Mouse (Mus musculus): ENCODE results near the gene Nkx1-2. TPM values are rescaled to one million over a fixed set of nuclear protein-coding genes. Genes with fewer than 3 reads are reported as not detected.

The Nkx1-2 gene
- polyA plus RNA-seq, 1 experiment: not detected

DNA sequence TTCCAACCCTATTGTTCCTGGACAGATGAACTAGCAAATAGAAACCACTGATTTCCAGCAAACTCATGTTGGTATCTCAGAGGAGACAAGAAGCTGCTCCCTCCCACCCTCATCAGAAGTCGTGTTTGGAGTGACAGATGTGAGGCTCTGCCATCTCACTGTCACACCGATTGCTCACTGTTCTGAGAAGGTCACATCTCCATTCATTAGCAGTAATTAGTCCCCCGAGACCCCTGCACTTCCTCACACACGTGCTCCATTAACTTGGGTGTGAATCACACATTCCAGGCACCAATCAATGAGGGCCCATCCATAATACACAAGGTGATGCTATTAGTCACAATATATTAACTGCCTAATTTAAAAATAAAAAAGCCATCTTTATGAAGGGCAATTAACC, 26.7 kb upstream of the Nkx1-2 start:
- TF ChIP-seq POLR2A (IDR thresholded peaks at IDR 0.05; ENCODE audit: low read depth, low read length): no peak
- TF ChIP-seq CTCF (IDR thresholded peaks at IDR 0.05; ENCODE audit: borderline replicate concordance, insufficient read depth, low read length): no peak
- H3K4me1 ChIP-seq (ENCODE audit: control insufficient read depth, insufficient read depth, low read length): no peaks in the 10 kb centered on the region
- no peak overlapping the region for H3K27ac ChIP-seq (ENCODE audit: insufficient read depth, low read length)
- no peak overlapping the region for H3K4me3 ChIP-seq (ENCODE audit: insufficient read depth, low read length)

DNA sequence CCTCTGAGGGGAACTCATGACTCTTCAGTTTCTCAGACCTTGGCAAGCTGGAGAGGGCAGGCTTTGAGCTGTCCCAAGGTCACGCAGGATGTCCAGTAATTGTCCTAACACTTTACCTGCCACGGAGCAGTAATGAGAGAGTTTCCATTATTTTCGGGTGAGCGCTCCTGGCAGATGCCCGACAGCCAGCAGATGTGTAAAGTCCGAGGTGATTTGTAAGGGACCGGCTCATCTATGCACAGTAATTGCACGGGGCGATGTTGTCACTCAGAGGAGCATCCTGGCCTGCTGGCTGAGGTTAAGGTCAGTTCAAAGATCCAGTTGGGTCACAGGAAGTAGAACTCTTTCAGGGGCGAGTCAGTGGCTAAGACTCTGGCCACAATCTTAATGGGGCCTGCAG, 24.7 kb upstream of the Nkx1-2 start:
- TF ChIP-seq POLR2A (IDR thresholded peaks at IDR 0.05; ENCODE audit: low read depth, low read length) (no peak), CTCF (IDR thresholded peaks at IDR 0.05; ENCODE audit: borderline replicate concordance, insufficient read depth, low read length) (no peak)
- Histone ChIP-seq H3K27ac (ENCODE audit: insufficient read depth, low read length) (no peak overlapping the region), H3K4me1 (ENCODE audit: control insufficient read depth, insufficient read depth, low read length) (no peaks in the 10 kb centered on the region), H3K4me3 (ENCODE audit: insufficient read depth, low read length) (no peak overlapping the region)

DNA sequence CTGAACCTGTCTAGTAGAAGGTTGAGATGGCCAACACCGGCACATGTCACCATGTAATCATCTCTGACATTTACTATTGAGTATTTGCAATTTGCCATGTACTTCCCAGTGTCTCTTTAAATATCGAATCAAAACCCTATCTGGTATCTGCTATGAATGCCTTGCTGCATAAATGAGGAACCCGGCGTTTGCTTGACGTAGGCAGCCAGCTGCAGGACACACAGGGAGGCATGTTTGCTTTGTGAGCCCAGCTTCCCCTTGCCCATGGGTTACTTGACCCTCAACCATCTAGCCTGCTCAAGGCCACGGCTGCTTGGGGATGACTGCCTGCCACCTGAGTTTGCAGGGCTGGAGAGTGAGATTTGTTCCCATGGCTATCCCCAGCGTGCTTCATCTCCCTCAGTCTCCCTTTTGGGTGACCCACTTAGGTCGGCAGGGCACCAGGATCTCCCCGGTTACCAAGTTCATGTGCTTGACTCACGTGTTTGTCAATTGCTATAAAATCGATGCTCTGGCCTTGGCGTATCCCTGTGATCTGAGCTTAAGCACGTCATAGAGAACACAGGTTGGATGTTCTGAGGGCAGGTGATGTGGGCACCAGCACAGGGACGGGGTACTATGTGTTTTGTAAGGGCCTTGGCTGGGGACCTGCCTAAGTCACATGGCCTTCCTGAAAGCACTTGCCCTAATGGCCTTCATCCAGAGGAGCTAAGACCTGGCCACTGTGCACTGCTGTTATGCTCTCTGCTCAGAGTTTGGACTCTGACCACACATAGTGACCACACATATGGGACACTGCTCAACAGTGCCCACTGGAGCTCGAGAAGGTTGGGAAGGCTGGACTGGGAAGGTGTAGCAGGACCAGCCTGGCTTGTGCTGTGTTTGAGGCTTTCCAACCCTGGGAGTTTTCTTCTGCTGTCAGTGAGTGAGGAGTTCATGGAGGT, 20.8 kb upstream of the Nkx1-2 start:
- TF ChIP-seq CTCF (IDR thresholded peaks at IDR 0.05; ENCODE audit: borderline replicate concordance, insufficient read depth, low read length): no peak
- no peak for TF ChIP-seq POLR2A (IDR thresholded peaks at IDR 0.05; ENCODE audit: low read depth, low read length)
- H3K4me3 ChIP-seq (ENCODE audit: insufficient read depth, low read length): no peak overlapping the region
- H3K27ac ChIP-seq (ENCODE audit: insufficient read depth, low read length): no peak overlapping the region
- H3K4me1 ChIP-seq (ENCODE audit: control insufficient read depth, insufficient read depth, low read length): no peaks in the 10 kb centered on the region

DNA sequence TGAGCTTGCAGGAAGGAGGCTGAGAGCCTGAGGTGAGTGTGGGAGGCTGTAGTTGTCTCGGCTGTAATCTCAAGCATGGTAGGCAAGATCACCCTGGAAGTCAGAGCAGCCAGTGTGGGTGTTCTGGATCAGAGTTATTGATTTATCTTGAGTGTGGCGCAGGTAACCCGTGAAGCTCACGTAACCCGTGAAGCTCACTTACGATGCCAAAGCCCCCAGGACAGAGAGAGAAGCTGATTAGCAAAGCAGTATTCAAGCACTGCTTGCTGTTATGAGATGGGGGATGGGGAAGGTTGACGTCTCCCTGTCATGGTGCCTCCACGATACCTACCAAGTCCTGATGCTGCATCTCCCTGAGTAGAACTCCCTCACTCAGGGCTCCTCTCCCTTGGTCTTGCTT, 20.1 kb upstream of the Nkx1-2 start:
- no peak overlapping the region for H3K27ac ChIP-seq (ENCODE audit: insufficient read depth, low read length)
- H3K4me3 ChIP-seq (ENCODE audit: insufficient read depth, low read length): no peak overlapping the region
- no peaks in the 10 kb centered on the region for H3K4me1 ChIP-seq (ENCODE audit: control insufficient read depth, insufficient read depth, low read length)
- no peak for TF ChIP-seq POLR2A (IDR thresholded peaks at IDR 0.05; ENCODE audit: low read depth, low read length)
- no peak for TF ChIP-seq CTCF (IDR thresholded peaks at IDR 0.05; ENCODE audit: borderline replicate concordance, insufficient read depth, low read length)

DNA sequence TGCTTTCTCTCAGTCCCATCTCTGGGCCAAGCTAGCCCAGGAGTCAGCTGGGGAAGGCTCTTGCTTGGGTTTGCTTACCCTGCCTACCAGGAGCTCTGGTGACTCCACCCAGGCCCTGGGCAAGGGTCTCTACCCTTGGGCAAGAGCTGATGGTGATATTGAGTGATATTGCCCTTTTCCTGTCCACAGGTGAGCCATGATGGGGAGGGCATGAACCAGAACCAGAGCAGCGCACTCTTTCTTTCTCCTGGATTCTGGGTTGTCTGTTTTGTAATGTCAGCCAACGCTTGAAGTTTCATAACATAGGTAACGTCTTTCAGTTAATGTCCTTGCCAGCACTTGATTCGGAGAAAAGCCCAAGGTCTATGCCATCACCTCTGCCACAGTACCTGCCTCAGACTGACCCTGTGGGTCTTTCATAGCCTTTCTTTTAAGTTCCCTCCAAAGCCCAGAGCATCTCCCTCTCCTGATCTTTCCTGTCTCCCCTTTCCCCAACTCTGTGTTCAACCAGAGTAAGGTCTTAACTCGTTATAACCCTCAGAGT, 17.7 kb upstream of the Nkx1-2 start:
- TF ChIP-seq POLR2A (IDR thresholded peaks at IDR 0.05; ENCODE audit: low read depth, low read length) (no peak), CTCF (IDR thresholded peaks at IDR 0.05; ENCODE audit: borderline replicate concordance, insufficient read depth, low read length) (no peak)
- no peak overlapping the region for H3K27ac ChIP-seq (ENCODE audit: insufficient read depth, low read length)
- no peaks in the 10 kb centered on the region for H3K4me1 ChIP-seq (ENCODE audit: control insufficient read depth, insufficient read depth, low read length)
- no peak overlapping the region for H3K4me3 ChIP-seq (ENCODE audit: insufficient read depth, low read length)

DNA sequence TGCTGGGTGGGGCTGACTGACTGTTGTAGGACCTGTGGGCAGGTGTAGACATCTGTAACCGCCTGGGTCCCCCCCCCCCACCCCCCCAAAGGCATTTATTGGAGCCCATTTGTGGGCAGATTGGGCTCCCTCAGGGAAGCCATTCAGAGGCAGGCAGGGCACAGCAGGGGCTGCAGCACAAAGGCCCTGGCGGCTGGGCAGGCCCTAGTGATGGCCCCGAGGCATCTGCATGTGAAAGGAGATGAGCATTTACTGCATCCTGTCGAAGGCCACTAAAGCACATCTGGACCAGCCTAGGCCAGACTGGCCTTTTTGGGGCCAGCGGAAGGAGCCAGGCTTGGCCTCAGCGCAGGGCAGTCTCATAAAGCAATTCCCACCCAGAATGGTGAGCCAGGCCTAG, 17.0 kb upstream of the Nkx1-2 start:
- H3K27ac ChIP-seq (ENCODE audit: insufficient read depth, low read length): no peak overlapping the region
- H3K4me1 ChIP-seq (ENCODE audit: control insufficient read depth, insufficient read depth, low read length): no peaks in the 10 kb centered on the region
- TF ChIP-seq POLR2A (IDR thresholded peaks at IDR 0.05; ENCODE audit: low read depth, low read length) (no peak), CTCF (IDR thresholded peaks at IDR 0.05; ENCODE audit: borderline replicate concordance, insufficient read depth, low read length) (no peak)
- H3K4me3 ChIP-seq (ENCODE audit: insufficient read depth, low read length): no peak overlapping the region

DNA sequence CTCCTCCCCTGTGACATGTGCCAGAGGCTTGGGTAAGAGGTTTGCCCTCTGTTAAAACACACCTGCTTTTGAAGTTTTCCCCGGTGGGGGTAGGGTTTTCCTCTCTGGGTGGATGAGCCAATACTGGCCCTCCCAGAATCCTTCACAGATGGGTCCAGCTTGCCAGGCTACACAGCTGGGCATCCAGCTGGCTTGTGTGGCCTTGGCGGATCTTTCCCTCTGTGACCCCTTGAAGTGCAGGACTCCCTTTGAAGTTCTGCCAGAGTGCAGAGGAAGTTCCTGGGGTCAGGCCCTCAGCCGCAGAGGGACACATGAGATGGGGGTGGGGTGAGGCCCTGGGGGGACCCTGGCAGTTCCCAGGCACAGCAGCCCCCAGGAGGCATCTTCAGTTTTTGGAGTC, 15.9 kb upstream of the Nkx1-2 start:
- Histone ChIP-seq H3K27ac (ENCODE audit: insufficient read depth, low read length) (no peak overlapping the region), H3K4me1 (ENCODE audit: control insufficient read depth, insufficient read depth, low read length) (no peaks in the 10 kb centered on the region), H3K4me3 (ENCODE audit: insufficient read depth, low read length) (no peak overlapping the region)
- TF ChIP-seq POLR2A (IDR thresholded peaks at IDR 0.05; ENCODE audit: low read depth, low read length) (no peak), CTCF (IDR thresholded peaks at IDR 0.05; ENCODE audit: borderline replicate concordance, insufficient read depth, low read length) (no peak)

DNA sequence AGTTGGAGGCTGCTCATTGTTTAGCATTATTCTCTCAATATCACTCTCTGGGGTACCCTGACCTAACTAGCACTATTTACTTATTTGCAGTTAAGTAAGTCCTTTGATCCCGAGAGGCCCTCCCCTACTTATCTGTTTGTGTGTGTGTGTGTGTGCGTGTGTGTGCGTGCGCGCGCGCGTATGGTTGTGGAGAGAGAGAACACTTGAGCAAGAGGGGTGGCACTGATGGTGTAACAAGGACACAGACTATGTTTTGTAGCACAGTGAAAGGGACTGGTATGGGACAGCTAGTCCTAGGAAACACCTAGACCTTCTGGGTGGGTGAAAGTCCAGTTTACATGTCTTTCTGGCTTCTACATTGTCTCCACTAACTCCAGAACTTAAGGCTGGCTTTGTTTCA, 12.1 kb upstream of the Nkx1-2 start:
- Histone ChIP-seq H3K4me1 (ENCODE audit: control insufficient read depth, insufficient read depth, low read length) (no peaks in the 10 kb centered on the region), H3K27ac (ENCODE audit: insufficient read depth, low read length) (no peak overlapping the region), H3K4me3 (ENCODE audit: insufficient read depth, low read length) (no peak overlapping the region)
- no peak for TF ChIP-seq POLR2A (IDR thresholded peaks at IDR 0.05; ENCODE audit: low read depth, low read length)
- TF ChIP-seq CTCF (IDR thresholded peaks at IDR 0.05; ENCODE audit: borderline replicate concordance, insufficient read depth, low read length): no peak

DNA sequence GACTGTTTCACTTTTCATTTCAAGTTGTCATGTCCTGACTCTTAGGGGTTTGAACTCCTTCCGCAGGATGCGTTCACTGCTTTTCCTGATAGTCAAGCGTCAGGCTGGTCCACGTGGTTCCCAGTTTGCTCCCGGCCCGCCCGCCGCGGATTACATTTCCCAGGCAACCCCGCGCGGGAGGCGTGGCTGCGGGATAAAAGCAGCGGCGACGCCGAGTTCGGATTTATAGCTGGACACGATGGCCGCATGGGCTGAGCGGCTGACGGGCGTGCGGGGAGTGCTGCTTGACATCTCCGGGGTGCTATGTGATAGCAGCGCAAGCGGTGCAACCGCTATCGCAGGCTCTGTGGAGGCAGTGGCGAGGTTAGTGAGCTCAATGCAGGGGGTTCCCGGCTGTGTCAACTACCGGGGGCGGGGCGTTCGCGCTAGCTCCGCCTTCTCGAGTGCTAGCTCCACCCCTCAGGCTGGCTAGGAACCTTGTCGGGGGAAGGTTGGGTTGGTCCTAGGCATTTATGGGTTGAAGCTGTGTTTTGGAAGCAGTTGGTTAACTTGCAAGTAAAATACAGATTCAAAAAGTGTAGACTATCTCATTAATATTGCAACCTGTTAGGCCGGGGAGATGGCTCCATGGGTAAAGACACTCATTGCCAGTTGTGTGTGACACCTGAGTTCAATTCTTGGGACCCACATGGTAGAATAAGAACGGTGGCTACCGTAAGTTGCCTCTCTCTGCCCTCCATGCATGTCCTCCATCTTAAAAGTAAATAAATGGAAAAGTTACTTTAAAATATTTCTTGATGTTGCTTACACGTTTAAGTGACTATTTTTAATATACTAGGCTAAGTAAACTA, 11.3 kb upstream of the Nkx1-2 start, which contains the start of gene Lhpp:
Gene Lhpp, plus strand, starts transcription at position 171 of the 851 bp plus-strand sequence.
- no peak within 1 kb of the TSS for H3K27ac ChIP-seq (ENCODE audit: insufficient read depth, low read length)
- TF ChIP-seq CTCF (IDR thresholded peaks at IDR 0.05; ENCODE audit: borderline replicate concordance, insufficient read depth, low read length) (no peak), POLR2A (IDR thresholded peaks at IDR 0.05; ENCODE audit: low read depth, low read length) (peak; percentile 84)

More for the DNA sequence above, 11.3 kb upstream of the Nkx1-2 start, which contains the start of gene Lhpp:
- no peaks in the 10 kb centered on the region for H3K4me1 ChIP-seq (ENCODE audit: control insufficient read depth, insufficient read depth, low read length)
- peak within 1 kb of the TSS; percentile 71 for H3K4me3 ChIP-seq (ENCODE audit: insufficient read depth, low read length)
